Mouse (Mus musculus) testis, adult 2 months (tissue): ENCODE data around the gene Celsr1. TPM values are rescaled to one million over a fixed set of nuclear protein-coding genes. Genes with fewer than 3 reads are reported as not detected.

Source experiments
- H3K27ac ChIP-seq: fragments of 200-500 bp; 2 replicates; pipeline ENCODE4 v1.5.1; 2012; ENCODE audit warnings: low read depth, low read length; ENCODE audit not compliant: control insufficient read depth, insufficient read depth
- H3K27me3 ChIP-seq: fragments of 200-500 bp; 2 replicates; pipeline ENCODE4 v1.6.1; 2012; ENCODE audit warnings: mild to moderate bottlenecking, low read length, moderate library complexity; ENCODE audit not compliant: control insufficient read depth, insufficient read depth
- H3K36me3 ChIP-seq: fragments of 200-500 bp; 2 replicates; pipeline ENCODE4 v1.6.1; 2012; ENCODE audit warnings: mild to moderate bottlenecking, low read length; ENCODE audit not compliant: control insufficient read depth, insufficient read depth
- H3K4me1 ChIP-seq: fragments of 200-500 bp; 2 replicates; pipeline ENCODE4 v1.6.1; 2012; ENCODE audit warnings: low read length; ENCODE audit not compliant: control insufficient read depth, insufficient read depth
- H3K4me3 ChIP-seq: fragments of 200-500 bp; 2 replicates; pipeline ENCODE4 v1.5.1; 2012; ENCODE audit warnings: low read depth, mild to moderate bottlenecking, low read length, moderate library complexity, mixed read lengths; ENCODE audit not compliant: control insufficient read depth
- CTCF ChIP-seq: fragments of 200-500 bp; IDR thresholded peaks from 2 replicates; pipeline ENCODE4 v1.5.1; 2012; ENCODE audit warnings: low read depth, mild to moderate bottlenecking, inconsistent platforms, low read length, moderate library complexity; ENCODE audit not compliant: control insufficient read depth, insufficient read depth, insufficient replicate concordance
- POLR2A ChIP-seq: fragments of 200-500 bp; IDR thresholded peaks from 2 replicates; pipeline ENCODE4 v1.6.1; 2012; ENCODE audit warnings: low read depth, mild to moderate bottlenecking, inconsistent platforms, low read length, moderate library complexity; ENCODE audit not compliant: control insufficient read depth
- polyA plus RNA-seq: library from polyadenylated mRNA; depleted of rRNA; stranded (reverse); fragments of >200 nt; gene quantifications from 2 replicates; pipeline ENCODE4 v1.2.3, GENCODE M21; 2012

The Celsr1 gene
- polyA plus RNA-seq, 1 experiment, result 0.15 TPM

- Histone ChIP-seq H3K27me3 (no peaks in the 10 kb centered on the region), H3K4me3 (no peak overlapping the region), H3K27ac (no peak overlapping the region), H3K36me3 (no peaks in the 10 kb centered on the region), H3K4me1 (peaks cover 13% of the 10 kb centered on the region)
- TF ChIP-seq POLR2A, result no peak
Observed at GRCm38 (mm10) chr15:86029981-86030380, 3.6 kb downstream of the Celsr1 start.

- H3K4me1 ChIP-seq, result peaks cover 1% of the 10 kb centered on the region; the same call in 1 of the 2 replicates
- no peak overlapping the region for H3K27ac ChIP-seq
- TF ChIP-seq CTCF, result no peak
- no peak for TF ChIP-seq POLR2A
- H3K27me3 ChIP-seq, result no peaks in the 10 kb centered on the region
- no peaks in the 10 kb centered on the region for H3K36me3 ChIP-seq
- no peak overlapping the region for H3K4me3 ChIP-seq
Observed at GRCm38 (mm10) chr15:86027871-86028270, 5.7 kb downstream of the Celsr1 start.

- no peak for TF ChIP-seq CTCF
- no peak for TF ChIP-seq POLR2A
- Histone ChIP-seq H3K27ac (no peak overlapping the region), H3K36me3 (no peaks in the 10 kb centered on the region), H3K27me3 (no peaks in the 10 kb centered on the region), H3K4me3 (no peak overlapping the region), H3K4me1 (no peaks in the 10 kb centered on the region; the same call in 1 of the 2 replicates)
Observed at GRCm38 (mm10) chr15:86021971-86022370, 11.6 kb downstream of the Celsr1 start.

- no peak overlapping the region for H3K4me3 ChIP-seq
- no peaks in the 10 kb centered on the region for H3K36me3 ChIP-seq
- H3K27me3 ChIP-seq, result no peaks in the 10 kb centered on the region
- TF ChIP-seq POLR2A, result no peak
- no peak for TF ChIP-seq CTCF
- no peak overlapping the region for H3K27ac ChIP-seq
- no peaks in the 10 kb centered on the region; the same call in 1 of the 2 replicates for H3K4me1 ChIP-seq
Observed at GRCm38 (mm10) chr15:86021301-86021700, 12.3 kb downstream of the Celsr1 start.

- TF ChIP-seq POLR2A (no peak), CTCF (no peak)
- Histone ChIP-seq H3K27ac (no peak overlapping the region), H3K4me1 (no peaks in the 10 kb centered on the region; the same call in 1 of the 2 replicates), H3K4me3 (no peak overlapping the region), H3K27me3 (no peaks in the 10 kb centered on the region), H3K36me3 (no peaks in the 10 kb centered on the region)
Observed at GRCm38 (mm10) chr15:86020008-86020407, 13.6 kb downstream of the Celsr1 start.

- TF ChIP-seq CTCF, result no peak
- TF ChIP-seq POLR2A, result no peak
- Histone ChIP-seq H3K4me3 (no peak overlapping the region), H3K27ac (no peak overlapping the region), H3K4me1 (no peaks in the 10 kb centered on the region; the same call in 1 of the 2 replicates), H3K36me3 (no peaks in the 10 kb centered on the region), H3K27me3 (no peaks in the 10 kb centered on the region)
Observed at GRCm38 (mm10) chr15:86018753-86019512, 14.6 kb downstream of the Celsr1 start.

GRCm38 (mm10) chr15:86017336-86017735, 16.2 kb downstream of the Celsr1 start:
- Histone ChIP-seq H3K4me1 (peaks cover 5% of the 10 kb centered on the region), H3K4me3 (no peak overlapping the region), H3K27me3 (no peaks in the 10 kb centered on the region), H3K36me3 (no peaks in the 10 kb centered on the region), H3K27ac (no peak overlapping the region)
- TF ChIP-seq POLR2A (no peak), CTCF (no peak)
